Mouse (Mus musculus) hematopoietic stem cell, adult 5-6 weeks (primary cell): ENCODE measurements around the gene Sik1. TPM values are rescaled to one million over a fixed set of nuclear protein-coding genes. Genes with fewer than 3 reads are reported as not detected.

Source experiments
- ATAC-seq, 2 experiments: fragments of 125-278 bp in 1 of 2; replicated peaks in 1 of 2; 2 replicates each; pipeline ENCODE4 v1.8.0; 2016 to 2017; ENCODE audit warnings: inconsistent platforms in 2 of 2, mild to moderate bottlenecking in 2 of 2, moderate number of reproducible peaks in 2 of 2, low read depth in 1 of 2, moderate TSS enrichment in 1 of 2; ENCODE audit not compliant: low FRiP score in 2 of 2, poor library complexity in 2 of 2, severe bottlenecking in 2 of 2, insufficient read depth in 1 of 2, low TSS enrichment in 1 of 2
- total RNA-seq: library from RNA; stranded (forward); fragments of 172-1452, 232-1000 nt; gene quantifications from 2 replicates; pipeline ENCODE4 v1.2.3, GENCODE M21; 2017

Sik1 gene
- total RNA-seq, 1 experiment from 2014 or later = 203 TPM

DNA sequence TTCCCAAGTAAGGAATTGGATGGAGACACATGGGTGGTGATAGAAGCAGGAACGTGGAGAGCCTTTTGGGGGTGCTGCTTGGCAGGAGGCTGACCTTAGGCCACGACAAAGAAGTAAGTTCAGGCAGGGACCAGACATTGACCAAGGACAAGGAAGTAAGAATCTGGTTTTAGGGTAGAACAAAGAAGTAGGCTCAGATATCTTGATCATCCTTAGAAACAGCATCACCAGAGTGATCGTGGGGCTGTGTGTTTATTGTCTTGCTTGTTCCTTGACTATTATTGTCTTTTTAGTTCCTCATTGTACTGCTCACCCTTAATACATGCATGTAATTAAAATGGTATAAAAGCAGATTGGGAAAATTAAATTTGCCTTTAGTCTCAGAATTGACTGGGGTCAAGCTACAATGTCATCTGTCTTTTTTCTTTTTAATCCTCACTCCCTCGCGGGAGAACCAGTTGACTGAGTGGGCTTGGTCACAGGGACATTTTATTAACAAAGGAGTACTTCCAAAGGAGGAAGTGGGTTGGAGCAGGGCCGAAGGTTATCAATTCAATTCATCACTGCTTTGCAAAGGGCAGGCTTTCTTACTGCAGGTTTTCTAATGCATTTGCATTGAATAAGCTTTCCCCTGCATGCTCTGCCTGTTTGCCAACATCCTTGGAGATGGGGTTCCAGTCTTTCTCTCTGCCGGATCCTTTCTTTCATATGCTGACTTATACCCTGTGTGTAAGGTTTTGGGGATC, 53.2 kb downstream of the Sik1 start:
- no peak for ATAC-seq

DNA sequence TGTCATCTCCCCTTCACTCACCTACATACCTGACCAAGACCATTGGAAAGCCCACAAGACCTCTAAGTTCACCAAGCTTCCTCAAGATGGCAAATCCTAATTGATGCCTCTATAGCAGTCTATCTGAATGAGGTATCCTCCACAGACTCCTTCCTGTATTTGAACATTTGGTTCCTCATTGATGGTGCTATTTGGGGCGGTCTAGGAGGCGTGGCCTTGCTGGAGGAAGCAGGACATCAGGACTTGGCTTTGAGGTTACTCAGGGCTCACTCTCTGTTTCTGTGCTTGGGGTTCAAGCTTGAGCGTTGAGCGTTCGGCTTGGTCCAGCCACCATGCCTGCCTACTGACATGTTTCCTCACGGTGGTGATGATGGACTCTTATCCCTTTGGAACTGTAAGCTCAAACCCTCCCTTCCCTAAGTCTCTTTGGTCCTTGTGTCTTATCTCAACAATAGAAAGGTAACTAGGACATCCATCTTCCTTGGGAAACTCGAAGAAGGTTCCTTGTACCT, 54.7 kb downstream of the Sik1 start:
- ATAC-seq = peak; percentile 39 to 50; a peak in 1 of 4 replicates

DNA sequence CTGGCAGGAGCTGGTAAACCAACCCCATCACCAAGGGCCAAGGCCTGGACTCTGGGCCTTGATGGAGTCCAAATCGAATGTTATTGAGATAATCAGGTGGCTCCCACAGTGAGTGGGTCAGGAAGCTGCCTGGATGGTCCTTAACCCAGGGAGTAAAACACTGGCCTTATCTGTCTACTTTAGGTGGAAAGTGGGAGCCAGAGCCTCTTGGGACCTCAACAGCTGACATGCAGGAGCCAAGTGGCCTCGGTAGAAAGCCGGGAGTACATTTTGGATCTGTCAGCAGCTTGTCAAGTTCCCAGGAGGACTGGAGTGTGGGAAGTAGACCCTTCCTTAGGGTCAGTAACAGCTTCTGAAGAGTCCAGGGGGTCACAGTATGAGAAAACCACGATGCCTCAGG, 59.7 kb downstream of the Sik1 start:
- ATAC-seq = no peak

Other genes starting within 250 kb of the Sik1 start
- gene Cbs, start 218.6 kb downstream of the Sik1 start, total RNA-seq = 0.75 TPM in 1 of 2 replicates, not detected in the other
- 224 and 307 TPM in 2 replicates for gene U2af1, start 196.9 kb downstream of the Sik1 start, total RNA-seq
- gene Cryaa, start 178.0 kb downstream of the Sik1 start, total RNA-seq = not detected in 2 replicates
- gene Rrp1b, start 180.3 kb upstream of the Sik1 start, total RNA-seq = 42.5 and 54.7 TPM in 2 replicates
- 0.79 and 1.3 TPM in 2 replicates for gene Hsf2bp, start 180.5 kb upstream of the Sik1 start, total RNA-seq